Mouse (Mus musculus) frontal cortex, postnatal 14 days (tissue): Measurements from ENCODE around the gene Ptprd.
A peak's percentile ranks its signal among the peaks of the same experiment; 100 is the strongest.
"Not testable (repeated sequence)": the region's sequence is repeated elsewhere in the genome, so short reads cannot be mapped to it uniquely, and the experiment has no call there.

Experiments used
- DNase-seq, 2 experiments: peaks; one replicate each; pipeline ENCODE4 v3.0.0; 2022; ENCODE audit warnings: low spot score in 2 of 2

The Ptprd gene

GRCm38 (mm10) chr4:76449466-76450350 is 1762.1 kb downstream of the Ptprd start:
- peak; percentile 49 to 60 for DNase-seq

- DNase-seq, result no peak
Observed at GRCm38 (mm10) chr4:76448678-76449465, 1762.9 kb downstream of the Ptprd start.

- no peak for DNase-seq
Observed at GRCm38 (mm10) chr4:76447396-76447795, 1764.4 kb downstream of the Ptprd start.

- no peak for DNase-seq
Observed at GRCm38 (mm10) chr4:76444778-76445177, 1767.0 kb downstream of the Ptprd start.

GRCm38 (mm10) chr4:76443553-76443952 is 1768.2 kb downstream of the Ptprd start:
- no peak for DNase-seq

- DNase-seq, result no peak
Observed at GRCm38 (mm10) chr4:76440791-76441364, 1770.9 kb downstream of the Ptprd start.

GRCm38 (mm10) chr4:76438496-76439079 is 1773.2 kb downstream of the Ptprd start:
- DNase-seq, result no peak

GRCm38 (mm10) chr4:76438068-76438467 is 1773.7 kb downstream of the Ptprd start:
- DNase-seq, result no peak

GRCm38 (mm10) chr4:76435920-76436319 is 1775.8 kb downstream of the Ptprd start:
- DNase-seq, result no peak

- DNase-seq, result no peak
Observed at GRCm38 (mm10) chr4:76429769-76430168, 1782.0 kb downstream of the Ptprd start.

GRCm38 (mm10) chr4:76427036-76427435 is 1784.7 kb downstream of the Ptprd start:
- DNase-seq, result not testable (repeated sequence)

- no peak for DNase-seq
Observed at GRCm38 (mm10) chr4:76425230-76425575, 1786.6 kb downstream of the Ptprd start.

- DNase-seq, result no peak
Observed at GRCm38 (mm10) chr4:76424324-76425229, 1787.2 kb downstream of the Ptprd start.

- DNase-seq, result no peak
Observed at GRCm38 (mm10) chr4:76422113-76422512, 1789.6 kb downstream of the Ptprd start.

GRCm38 (mm10) chr4:76419641-76420040 is 1792.1 kb downstream of the Ptprd start:
- DNase-seq, result no peak

GRCm38 (mm10) chr4:76417676-76418075 is 1794.1 kb downstream of the Ptprd start:
- no peak for DNase-seq

- no peak for DNase-seq
Observed at GRCm38 (mm10) chr4:76415624-76416023, 1796.1 kb downstream of the Ptprd start.

GRCm38 (mm10) chr4:76414591-76414990 is 1797.2 kb downstream of the Ptprd start:
- no peak for DNase-seq

- DNase-seq, result no peak
Observed at GRCm38 (mm10) chr4:76410053-76410452, 1801.7 kb downstream of the Ptprd start.

- no peak for DNase-seq
Observed at GRCm38 (mm10) chr4:76409159-76409558, 1802.6 kb downstream of the Ptprd start.

- no peak for DNase-seq
Observed at GRCm38 (mm10) chr4:76405862-76406454, 1805.8 kb downstream of the Ptprd start.
